Mouse (Mus musculus) midbrain, embryonic 14.5 days (tissue): ENCODE results near the gene Rexo5. TPM values are rescaled to one million over a fixed set of nuclear protein-coding genes. Genes with fewer than 3 reads are reported as not detected.

Source experiments
- polyA plus RNA-seq: library from polyadenylated mRNA; unstranded; fragments of >200 nt; fragmentation: Nextera tagmentation; extraction: Ambion mirVana; gene quantifications from 2 replicates; pipeline ENCODE4 v1.2.1, GENCODE M21; 2014

Gene Rexo5
- polyA plus RNA-seq, 1 experiment from 2014 or later, result 11.6 TPM

Other genes with a start within 250 kb of the Rexo5 start
- not detected in 2 replicates for gene Acsm2, start 239.7 kb upstream of the Rexo5 start, polyA plus RNA-seq
- gene Acsm1, start 187.0 kb upstream of the Rexo5 start, polyA plus RNA-seq, result not detected in 2 replicates
- gene Acsm4, start 104.0 kb upstream of the Rexo5 start, polyA plus RNA-seq, result not detected in 2 replicates
- 71.3 and 94.4 TPM in 2 replicates for gene Thumpd1, start 73.2 kb upstream of the Rexo5 start, polyA plus RNA-seq
- 0.34 TPM in 1 of 2 replicates, not detected in the other for gene Acsm3, start 33.1 kb upstream of the Rexo5 start, polyA plus RNA-seq
- gene Eri2, start 52 bp downstream of the Rexo5 start, polyA plus RNA-seq, result 19.2 and 25.5 TPM in 2 replicates
- 22.8 and 23.7 TPM in 2 replicates for gene Lyrm1, start 101.9 kb downstream of the Rexo5 start, polyA plus RNA-seq
- 12.2 and 15.1 TPM in 2 replicates for gene Dcun1d3, start 102.3 kb downstream of the Rexo5 start, polyA plus RNA-seq